Mouse (Mus musculus): ENCODE results near the gene Nudt5.
A peak's percentile ranks its signal among the peaks of the same experiment; 100 is the strongest.

- TF ChIP-seq POLR2A (IDR thresholded peaks at IDR 0.05; ENCODE audit: borderline replicate concordance, low read depth, low read length): no peak
- peak; percentile 15; the same call in 1 of the 2 replicates for TF ChIP-seq CTCF (IDR thresholded peaks at IDR 0.05; ENCODE audit: low read depth, low read length)
Measured at GRCm38 (mm10) chr2:5900145-5900544, 55.3 kb downstream of the Nudt5 start.
